Mouse (Mus musculus) left cerebral cortex, adult 9 months (tissue): Measurements from ENCODE around the gene Mospd1.

ENCODE experiments used
- DNase-seq, 2 experiments: peaks; one replicate each; pipeline ENCODE4 v3.0.0; 2022; ENCODE audit warnings: low spot score in 2 of 2

Gene Mospd1

GRCm38 (mm10) chrX:53370366-53370740 is at the start of gene Mospd1:
TSS of gene Mospd1 (minus strand) at chrX:53370502.
- DNase-seq = peak; percentile 55 to 80

DNA sequence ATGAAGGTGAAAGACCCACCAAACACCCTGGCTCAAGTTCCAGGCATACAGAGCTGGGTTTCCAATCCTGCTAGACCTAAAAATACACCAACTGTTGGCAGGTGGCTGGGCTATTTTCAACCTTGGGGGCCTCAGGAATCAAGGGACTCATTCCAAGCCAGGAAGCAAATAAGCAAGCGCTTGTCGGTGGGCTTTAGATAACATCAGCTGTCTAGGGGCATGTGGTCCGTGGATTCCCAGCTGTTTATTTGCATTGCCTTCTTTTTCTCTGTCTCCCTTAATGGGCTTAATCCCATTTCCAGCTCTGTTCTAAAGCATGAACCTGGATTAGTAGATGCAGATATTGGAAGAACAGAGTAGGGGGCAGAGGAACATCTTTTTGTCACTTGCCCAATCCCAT is 16.1 kb upstream of the Mospd1 start:
- no peak for DNase-seq

GRCm38 (mm10) chrX:53383122-53383521 is 12.8 kb upstream of the Mospd1 start:
- DNase-seq = no peak

GRCm38 (mm10) chrX:53369534-53370365 is 552 bp downstream of the Mospd1 start:
- no peak for DNase-seq

GRCm38 (mm10) chrX:53364668-53365383 is 5.5 kb downstream of the Mospd1 start:
- DNase-seq = no peak

- DNase-seq = no peak
Measured at GRCm38 (mm10) chrX:53348374-53348773, 21.9 kb downstream of the Mospd1 start.

GRCm38 (mm10) chrX:53341531-53341930 is 28.8 kb downstream of the Mospd1 start:
- peak in 1 of 2 experiments; percentile 8 for DNase-seq

GRCm38 (mm10) chrX:53337355-53337754 is 32.9 kb downstream of the Mospd1 start:
- DNase-seq = no peak

DNA sequence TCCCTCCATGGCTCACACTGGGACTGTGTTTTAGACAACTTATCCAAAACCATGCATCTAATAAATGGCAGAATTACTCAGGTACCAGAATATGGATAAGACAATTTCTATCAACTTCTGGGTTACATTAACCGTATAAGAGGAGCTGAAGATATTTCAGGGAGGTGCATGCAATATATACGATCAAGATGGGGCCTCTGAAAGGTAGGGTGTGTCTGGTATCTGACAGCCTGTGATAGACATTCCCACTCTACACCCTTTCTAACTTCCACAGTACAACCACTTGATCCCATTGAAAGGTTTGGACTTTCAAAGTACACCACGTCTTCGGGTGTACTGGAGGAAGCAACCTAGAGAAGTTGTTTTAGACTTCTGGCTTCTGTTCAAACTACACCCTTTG is 39.9 kb downstream of the Mospd1 start:
- no peak for DNase-seq

DNA sequence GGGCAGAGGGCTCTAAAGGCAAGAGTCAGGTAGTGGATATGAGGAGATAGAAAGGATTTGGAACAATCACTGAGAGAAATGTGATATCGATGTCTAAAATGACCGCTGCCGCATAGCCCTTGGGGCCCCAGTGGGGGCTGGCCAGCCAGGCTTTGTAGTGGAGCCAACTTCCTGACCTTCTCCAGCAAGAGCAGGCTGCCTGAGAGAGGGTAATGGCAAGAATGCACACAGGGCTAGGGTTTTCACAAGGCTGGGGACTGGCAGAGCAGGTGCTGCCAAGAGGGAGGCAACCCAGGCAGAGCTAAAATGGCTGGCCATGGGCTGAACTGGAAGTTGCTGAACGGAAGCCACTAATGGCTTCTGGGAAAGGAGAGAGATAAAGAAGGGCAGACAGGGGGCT is 49.2 kb downstream of the Mospd1 start:
- no peak for DNase-seq

DNA sequence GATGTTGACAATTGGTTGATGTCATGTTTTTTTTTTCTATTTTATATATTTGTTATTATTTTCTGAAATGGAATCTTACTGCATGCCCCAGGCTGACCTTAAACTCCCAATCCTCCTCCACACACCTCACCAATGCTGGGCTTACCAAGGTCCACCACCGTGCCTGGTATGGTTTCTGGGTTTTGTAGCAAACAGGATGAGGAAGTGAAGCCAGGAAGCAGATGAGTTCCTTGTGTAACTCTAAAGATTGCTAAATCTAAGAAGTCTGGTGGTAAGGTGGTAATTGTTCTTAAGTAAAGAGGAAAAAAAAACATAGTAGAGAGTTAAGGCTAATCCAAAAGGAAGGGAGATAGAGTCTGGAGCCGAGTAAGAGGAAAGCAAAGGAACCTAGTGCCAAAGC is 49.7 kb downstream of the Mospd1 start:
- DNase-seq = no peak
